Mouse (Mus musculus): ENCODE data around the gene H2-T22.
"Not testable (repeated sequence)": the region's sequence is repeated elsewhere in the genome, so short reads cannot be mapped to it uniquely, and the experiment has no call there.

The H2-T22 gene

GRCm38 (mm10) chr17:36042610-36043169, at the start of gene H2-T22, which contains the start of gene Gm6034:
H2-T22 (minus strand) TSS chr17:36042747.
Gm6034 (plus strand) TSS chr17:36042961.
- peak; percentile 84 to 95 for DNase-seq

DNA sequence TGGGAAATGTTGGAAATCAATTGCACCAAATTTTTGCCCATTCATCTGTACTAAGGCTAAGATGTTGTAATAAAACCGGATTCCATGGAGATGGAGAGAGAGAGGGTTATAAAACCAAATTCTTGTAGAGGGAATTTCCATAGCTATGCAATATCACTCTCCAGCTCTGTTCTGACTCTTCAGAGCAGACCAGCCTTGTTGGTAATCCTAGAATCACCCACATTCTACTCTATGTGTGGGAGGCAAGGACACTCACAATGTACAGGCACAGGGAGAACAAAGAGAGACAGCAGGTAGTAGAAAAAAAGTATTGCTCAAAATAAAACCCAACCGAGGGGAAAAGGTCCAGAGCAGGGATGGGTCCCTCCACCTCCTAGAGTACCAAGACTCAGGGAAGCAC, 49.4 kb upstream of the H2-T22 start:
- DNase-seq = not testable (repeated sequence)

DNA sequence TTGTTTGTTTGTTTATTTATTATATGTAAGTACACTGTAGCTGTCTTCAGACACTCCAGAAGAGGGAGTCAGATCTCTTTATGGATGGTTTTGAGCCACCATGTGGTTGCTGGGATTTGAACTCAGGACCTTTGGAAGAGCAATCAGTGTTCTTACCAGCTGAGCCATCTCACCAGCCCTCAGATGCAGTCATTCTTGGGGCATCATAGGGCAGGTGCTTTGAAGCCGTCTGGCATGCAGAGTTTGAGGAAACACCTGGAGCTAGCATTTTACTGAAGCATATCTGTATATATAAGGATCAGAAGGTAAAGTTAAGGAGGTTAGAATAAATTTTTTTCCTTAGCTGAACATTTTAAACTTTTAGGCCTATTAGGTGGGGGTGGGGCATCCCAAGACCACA, 43.4 kb upstream of the H2-T22 start:
- not testable (repeated sequence) for DNase-seq

- DNase-seq = no peak
These were observed 41.4 kb upstream of the H2-T22 start for GRCm38 (mm10) chr17:36083870-36084451.

DNA sequence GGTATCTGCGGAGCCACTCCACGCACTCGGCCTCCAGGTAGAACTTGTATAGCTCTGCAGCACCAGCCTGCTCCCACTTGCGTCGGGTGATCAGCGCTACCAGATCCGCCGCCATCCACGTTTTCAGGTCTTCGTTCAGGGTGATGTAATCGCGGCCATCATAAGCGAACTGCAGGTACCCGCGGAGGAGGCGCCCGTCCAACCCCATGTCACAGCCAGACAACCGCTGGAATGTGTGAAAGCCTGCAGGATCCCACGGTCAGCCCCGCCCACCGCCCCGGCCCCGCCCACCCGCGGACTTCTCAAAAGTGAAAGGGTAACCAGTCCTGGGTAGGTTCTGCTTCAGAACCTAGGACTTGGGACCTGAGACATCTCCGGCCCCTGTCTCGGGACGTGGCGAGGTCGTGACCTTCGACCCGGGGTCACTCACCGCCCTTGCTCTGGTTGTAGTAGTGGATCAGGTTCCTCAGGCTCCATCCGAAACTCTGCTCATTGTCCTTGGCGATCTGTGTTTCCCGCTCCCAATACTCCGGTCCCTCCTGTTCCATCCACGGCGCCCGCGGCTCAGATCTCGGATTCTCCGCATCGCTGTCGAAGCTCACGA, 40.8 kb upstream of the H2-T22 start:
- peak; percentile 68 to 77 for DNase-seq

DNA sequence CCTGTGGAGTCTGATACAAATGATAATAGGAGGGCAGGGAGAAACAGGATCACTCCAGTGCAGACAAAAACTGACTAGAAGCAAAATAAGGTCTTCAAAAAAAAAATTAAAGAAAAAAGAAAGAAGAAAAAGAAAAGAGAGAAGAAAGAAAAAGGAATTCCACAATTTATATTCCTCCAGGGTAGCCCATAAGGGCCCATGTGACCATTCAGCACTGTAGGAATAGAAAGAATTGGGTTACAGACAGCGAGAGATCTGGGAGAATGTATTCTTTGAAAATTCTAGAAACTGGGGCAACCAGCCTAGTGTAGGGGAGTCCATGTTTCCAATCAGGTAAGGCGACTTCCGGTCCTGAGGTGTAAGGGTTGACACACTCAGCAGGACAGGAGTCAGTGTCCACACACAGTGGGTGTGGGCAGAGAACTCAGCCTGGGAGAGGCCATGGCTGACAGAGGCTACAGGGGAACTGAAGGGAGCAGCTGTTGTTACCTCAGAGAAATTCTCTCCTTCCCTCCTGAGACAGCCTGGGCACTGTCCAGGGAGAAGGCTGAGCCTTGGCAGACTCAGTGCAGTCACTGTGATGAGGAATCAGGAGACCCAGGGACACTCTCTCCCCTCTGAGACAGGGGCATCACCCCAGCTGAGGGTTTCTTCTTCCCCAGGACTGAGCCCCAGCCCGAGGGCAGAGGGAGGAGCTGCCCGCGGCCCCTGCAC, 40.1 kb upstream of the H2-T22 start:
- not testable (repeated sequence) for DNase-seq

DNA sequence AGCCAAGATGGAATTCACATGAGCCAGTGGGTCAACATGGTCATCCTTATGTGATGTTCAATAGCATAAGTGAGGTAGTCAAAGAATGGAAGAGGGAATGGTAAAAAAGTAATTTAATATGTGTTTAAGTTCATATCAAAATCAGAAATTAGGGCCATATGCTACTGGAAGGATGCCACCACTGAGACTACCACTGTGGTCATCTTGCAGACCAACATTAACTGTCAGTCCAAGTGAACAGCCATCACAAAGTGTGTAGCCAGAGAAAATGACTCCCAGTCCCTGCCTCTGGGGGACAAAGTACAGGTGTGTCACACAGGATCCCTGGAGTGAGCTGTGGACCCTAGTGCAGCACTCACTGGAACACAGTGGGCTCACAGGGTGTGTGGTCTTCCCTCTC, 39.4 kb upstream of the H2-T22 start:
- DNase-seq = not testable (repeated sequence)

- peak; percentile 79 to 90 for DNase-seq
These were observed 18.3 kb upstream of the H2-T22 start for GRCm38 (mm10) chr17:36060829-36061228.

DNA sequence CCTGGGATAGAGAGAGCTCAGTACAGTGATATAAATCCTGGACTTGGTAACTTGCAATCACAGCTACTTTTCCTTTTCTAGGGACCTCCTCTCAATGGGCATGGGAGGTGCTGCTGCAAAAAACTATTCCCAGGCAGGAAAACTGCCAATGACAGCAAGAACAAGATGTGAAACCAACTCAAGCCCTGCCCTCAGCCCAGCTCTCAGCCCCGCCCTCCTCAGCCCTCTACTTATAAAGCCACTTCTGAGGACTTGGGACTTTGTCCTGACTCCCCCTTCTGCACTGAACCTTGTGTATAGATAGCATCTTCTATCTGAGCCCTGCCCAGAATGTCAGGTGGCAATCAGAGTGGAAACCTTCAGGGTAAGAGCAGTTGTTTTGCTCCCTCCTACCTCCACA, 15.8 kb upstream of the H2-T22 start, which contains the start of gene Gm11127:
Gm11127 (minus strand) TSS at position 10 of the 400 bp plus-strand sequence.
- DNase-seq = peak; percentile 62 to 64

GRCm38 (mm10) chr17:36057927-36058326, 15.4 kb upstream of the H2-T22 start:
- not testable (repeated sequence) for DNase-seq

DNA sequence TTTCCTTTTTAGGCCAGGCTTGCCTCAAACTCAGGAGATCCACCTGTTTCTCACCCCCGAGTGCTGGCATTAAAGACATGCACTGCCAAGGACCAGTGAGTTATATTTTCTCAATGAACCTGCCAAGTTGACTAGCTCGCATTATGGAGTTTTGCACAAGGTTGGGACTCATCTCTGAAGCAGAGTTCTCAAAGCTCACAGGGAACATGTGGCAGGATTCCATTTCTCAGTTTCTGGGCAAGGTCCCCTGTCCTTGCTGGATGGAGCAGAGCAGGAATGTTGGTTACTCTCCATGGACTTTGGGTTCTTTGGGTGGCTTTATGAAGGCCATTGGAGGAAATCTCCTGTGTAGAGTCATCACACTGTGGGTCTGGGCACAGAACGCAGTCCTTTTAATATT, 739 bp upstream of the H2-T22 start:
- DNase-seq = peak in 1 of 2 experiments; percentile 38

GRCm38 (mm10) chr17:36042055-36042454, 492 bp downstream of the H2-T22 start:
- not testable (repeated sequence) for DNase-seq

- not testable (repeated sequence) for DNase-seq
These were observed 1.9 kb downstream of the H2-T22 start for GRCm38 (mm10) chr17:36040604-36041003.

DNA sequence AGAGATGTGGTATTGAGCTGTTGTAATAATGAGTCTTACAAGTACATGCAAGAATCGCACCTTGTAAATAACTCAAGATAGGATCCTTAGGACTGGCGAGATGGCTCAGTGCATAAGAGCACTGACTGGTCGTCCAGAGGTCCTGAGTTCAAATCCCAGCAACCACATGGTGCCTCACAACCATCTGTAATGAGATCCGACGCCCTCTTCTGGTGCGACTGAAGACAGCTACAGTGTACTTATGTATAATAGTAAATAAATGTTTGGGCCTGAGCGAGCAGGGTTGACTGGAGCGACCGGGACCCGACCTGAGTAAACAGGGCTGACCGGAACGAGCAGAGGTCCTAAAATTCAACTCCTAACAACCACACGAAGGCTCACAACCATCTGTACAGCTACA, 6.4 kb downstream of the H2-T22 start:
- not testable (repeated sequence) for DNase-seq

DNA sequence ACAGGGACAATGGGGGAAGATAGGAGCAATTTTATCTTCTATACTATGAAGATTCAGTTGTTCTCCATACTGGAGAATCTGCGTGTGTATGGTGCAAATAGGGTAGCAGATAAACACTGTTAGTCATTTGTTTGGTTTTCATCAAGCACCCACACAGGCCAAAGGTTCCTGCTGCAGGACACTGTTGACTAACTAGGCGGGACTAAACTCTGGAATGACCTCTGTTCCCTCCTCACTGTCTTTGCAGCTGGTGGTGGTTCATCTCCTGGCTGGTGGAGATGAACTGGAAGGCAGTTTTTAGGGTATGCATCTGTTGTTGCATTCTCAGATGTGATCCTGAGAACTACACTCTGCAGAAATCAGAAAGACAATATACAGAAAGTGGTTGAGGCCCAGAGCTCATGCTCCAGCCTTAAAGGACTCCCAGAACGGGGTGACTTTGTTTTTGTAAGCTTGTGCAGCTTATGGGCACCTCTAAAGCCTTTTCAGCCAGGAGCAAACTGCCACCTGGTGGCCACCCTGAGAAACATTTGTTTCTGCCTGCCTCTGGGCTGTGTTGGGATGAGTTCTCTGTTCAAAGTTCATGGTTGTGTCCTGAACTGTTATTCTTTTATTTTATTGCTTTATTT, 7.4 kb downstream of the H2-T22 start:
- peak; percentile 73 to 79 for DNase-seq

- DNase-seq = not testable (repeated sequence)
These were observed 8.0 kb downstream of the H2-T22 start for GRCm38 (mm10) chr17:36034524-36034923.

- DNase-seq = peak; percentile 74 to 76
These were observed 10.1 kb downstream of the H2-T22 start, which contains the start of gene H2-T23 for GRCm38 (mm10) chr17:36032351-36032875. H2-T23 (minus strand) TSS chr17:36032855.

DNA sequence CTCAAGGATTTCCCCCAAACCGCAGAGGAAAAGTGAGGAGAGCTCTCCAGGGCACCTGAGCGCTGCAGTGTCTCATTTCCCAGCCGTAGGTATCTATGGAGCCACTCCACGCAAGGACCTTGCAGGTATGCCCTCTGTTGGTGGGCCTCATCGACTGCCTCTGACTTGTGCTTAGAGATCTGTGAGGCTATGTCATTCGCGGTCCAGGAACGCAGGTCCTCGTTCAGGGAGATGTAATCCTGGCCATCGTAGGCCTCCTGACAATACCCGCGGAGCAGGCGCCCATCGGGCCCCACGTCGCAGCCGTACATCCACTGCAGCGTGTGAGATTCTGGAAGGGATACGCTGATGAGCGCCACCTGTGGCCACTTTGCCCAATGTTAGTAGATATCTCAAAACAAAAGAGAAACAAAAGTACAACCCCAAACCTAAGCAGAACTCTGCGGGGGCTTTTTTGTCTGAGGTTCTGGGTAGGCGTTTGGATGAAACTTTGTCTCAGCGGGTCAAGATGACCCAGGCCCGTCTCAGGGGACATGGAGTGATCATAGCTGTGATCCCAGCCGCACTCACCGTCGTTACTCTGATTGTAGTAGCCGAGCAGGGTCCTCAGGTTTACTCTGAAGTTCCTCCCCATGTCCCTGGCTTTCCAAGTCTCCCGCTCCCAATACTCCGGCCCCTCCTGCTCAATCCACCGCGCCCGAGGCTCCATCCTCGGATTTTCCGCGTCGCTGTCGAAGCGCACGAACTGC, 10.8 kb downstream of the H2-T22 start:
- DNase-seq = peak; percentile 43 to 77

GRCm38 (mm10) chr17:36030703-36031582, 11.6 kb downstream of the H2-T22 start:
- DNase-seq = not testable (repeated sequence)

GRCm38 (mm10) chr17:36030046-36030702, 12.4 kb downstream of the H2-T22 start:
- peak in 1 of 2 experiments; percentile 34 for DNase-seq
